Mouse (Mus musculus): Measurements from ENCODE around the gene Pdcd11.

- TF ChIP-seq CTCF (IDR thresholded peaks at IDR 0.05; ENCODE audit: borderline replicate concordance, insufficient read depth, low read length): no peak
- no peak for TF ChIP-seq POLR2A (IDR thresholded peaks at IDR 0.05; ENCODE audit: low read depth, low read length)
Observed at GRCm38 (mm10) chr19:47151332-47152061, 60.9 kb downstream of the Pdcd11 start.
